ENCODE assay signal across 8 mouse cellular contexts in genomic region chr19:45005957-45006712, GRCm38 (mm10). TPM values are rescaled to one million over a fixed set of nuclear protein-coding genes. Genes with fewer than 3 reads are reported as not detected.
DNase-seq lines count a peak whose midpoint lies in the region; ATAC-seq lines count a peak whose summit lies in the region.

TSS of gene Mrpl43 (minus strand) at chr19:45006442.

- peak within 1 kb of the TSS; percentile 82 for H3K9ac ChIP-seq in embryonic facial prominence, embryonic 14.5 days (ENCODE audit: low read depth, low read length)
- peak within 1 kb of the TSS; percentile 80 for H3K9ac ChIP-seq in kidney, embryonic 14.5 days (ENCODE audit: low read depth, low read length)
- H3K9ac ChIP-seq in limb, embryonic 15.5 days = peak within 1 kb of the TSS; percentile 72

- peak within 1 kb of the TSS; percentile 90 for H3K4me3 ChIP-seq in embryonic facial prominence, embryonic 14.5 days (ENCODE audit: low read depth, low read length)
- H3K4me3 ChIP-seq in kidney, embryonic 14.5 days (ENCODE audit: low read length) = peak within 1 kb of the TSS; percentile 97
- peak within 1 kb of the TSS; percentile 96 for H3K4me3 ChIP-seq in limb, embryonic 15.5 days

- H3K27me3 ChIP-seq in embryonic facial prominence, embryonic 14.5 days (replicated peaks; ENCODE audit: control insufficient read depth, insufficient read depth, low read length) = no peaks in the 10 kb centered on the region
- no peaks in the 10 kb centered on the region for H3K27me3 ChIP-seq in kidney, embryonic 14.5 days (ENCODE audit: control insufficient read depth, insufficient read depth, low read length)
- no peaks in the 10 kb centered on the region for H3K27me3 ChIP-seq in limb, embryonic 15.5 days

- peak; percentile 96 for DNase-seq in 3T3-L1 (ENCODE audit: low read depth, low spot score)
- DNase-seq in adrenal gland, postnatal 4 days (ENCODE audit: low spot score in 2 of 2) = peak; percentile 94 to 96
- DNase-seq in embryonic facial prominence, embryonic 14.5 days (ENCODE audit: low spot score) = peak; percentile 94
- peak; percentile 94 for DNase-seq in heart, adult 8-10 months (ENCODE audit: low spot score)
- DNase-seq in monocyte, adult 2 months (ENCODE audit: low read depth in 1 of 2, low spot score in 2 of 2) = peak; percentile 86 to 95
- DNase-seq in spleen, postnatal 36 days (ENCODE audit: low spot score in 2 of 2) = peak; percentile 93 to 95

- under 1% methylated on average over 60 of the region's 82 CpGs for WGBS in embryonic facial prominence, embryonic 14.5 days
- WGBS in kidney, embryonic 14.5 days = 0% methylated on average over 81 of the region's 82 CpGs
- WGBS in limb, embryonic 15.5 days = under 1% methylated on average over 82 of the region's 82 CpGs

- H3K4me2 ChIP-seq in embryonic facial prominence, embryonic 14.5 days (ENCODE audit: low read depth, low read length) = peak within 1 kb of the TSS; percentile 95
- peak within 1 kb of the TSS; percentile 91 for H3K4me2 ChIP-seq in kidney, embryonic 14.5 days (replicated peaks; ENCODE audit: low read depth, low read length)
- peak within 1 kb of the TSS; percentile 82 for H3K4me2 ChIP-seq in limb, embryonic 15.5 days

- peak; percentile 93 for ATAC-seq in embryonic facial prominence, embryonic 14.5 days (ENCODE audit: low read depth)
- ATAC-seq in kidney, embryonic 14.5 days (ENCODE audit: low FRiP score, low TSS enrichment) = peak; percentile 88
- ATAC-seq in limb, embryonic 15.5 days (ENCODE audit: insufficient number of reproducible peaks, low FRiP score, low TSS enrichment, low read depth) = peak; percentile 86

- peaks cover 53% of the 10 kb centered on the region for H3K36me3 ChIP-seq in embryonic facial prominence, embryonic 14.5 days (ENCODE audit: control insufficient read depth, insufficient read depth, low read length)
- H3K36me3 ChIP-seq in kidney, embryonic 14.5 days (ENCODE audit: control insufficient read depth, insufficient read depth, low read length) = peaks cover 62% of the 10 kb centered on the region
- H3K36me3 ChIP-seq in limb, embryonic 15.5 days = peaks cover 53% of the 10 kb centered on the region

- H3K27ac ChIP-seq in embryonic facial prominence, embryonic 14.5 days (replicated peaks; ENCODE audit: low read depth, low read length) = peak within 1 kb of the TSS; percentile 75
- peak within 1 kb of the TSS; percentile 83 for H3K27ac ChIP-seq in kidney, embryonic 14.5 days (ENCODE audit: low read depth, low read length)
- peak within 1 kb of the TSS; percentile 86 for H3K27ac ChIP-seq in limb, embryonic 15.5 days

- no peaks in the 10 kb centered on the region for H3K9me3 ChIP-seq in embryonic facial prominence, embryonic 14.5 days (ENCODE audit: control insufficient read depth, low read length)
- no peaks in the 10 kb centered on the region for H3K9me3 ChIP-seq in kidney, embryonic 14.5 days (ENCODE audit: control insufficient read depth, low read length)
- H3K9me3 ChIP-seq in limb, embryonic 15.5 days = no peaks in the 10 kb centered on the region

- peaks cover 13% of the 10 kb centered on the region for H3K4me1 ChIP-seq in embryonic facial prominence, embryonic 14.5 days (ENCODE audit: control insufficient read depth, insufficient read depth, low read length)
- peaks cover 18% of the 10 kb centered on the region for H3K4me1 ChIP-seq in kidney, embryonic 14.5 days (ENCODE audit: control insufficient read depth, insufficient read depth, low read length)
- peaks cover 28% of the 10 kb centered on the region for H3K4me1 ChIP-seq in limb, embryonic 15.5 days

RNA-seq across cellular contexts. Expression of gene Mrpl43, which starts in this region (rescaled TPM):
- total RNA-seq in adrenal gland, postnatal 4 days (2021) = 10 to 100 TPM; 49.9 to 51.2 TPM
- polyA plus RNA-seq in embryonic facial prominence, embryonic 14.5 days (2014; fragmentation: Nextera tagmentation; extraction: Ambion mirVana) = 47.4 and 49.2 TPM in 2 replicates
- total RNA-seq in heart, adult 8-10 months (2022) = 10 to 100 TPM; 43.9 to 59.9 (median 54.3) TPM
- 69.9 and 83.2 TPM in 2 replicates for polyA plus RNA-seq in kidney, embryonic 14.5 days (2014; fragmentation: Nextera tagmentation; extraction: Ambion mirVana)
- polyA plus RNA-seq in limb, embryonic 15.5 days (2015; fragmentation: Nextera tagmentation; extraction: Ambion mirVana) = 62.5 and 65.1 TPM in 2 replicates

Comparison
In these comparisons a context has a peak if more than half of its experiments do, and no peak if none do; other contexts are left out.
1. Peak in every context shown above with its lines: DNase-seq, ATAC-seq, H3K4me3 ChIP-seq and H3K27ac ChIP-seq.